Mouse (Mus musculus) embryo, embryonic 11 days (tissue): ENCODE data around the gene Ebf4.
A peak's percentile ranks its signal among the peaks of the same experiment; 100 is the strongest.

Source experiments
- DNase-seq: peaks from one replicate; pipeline ENCODE4 v3.0.0-alpha.2; 2015

Gene Ebf4

GRCm38 (mm10) chr2:130386212-130386611 lies 91.2 kb downstream of the Ebf4 start:
- DNase-seq = no peak

GRCm38 (mm10) chr2:130388796-130389195 lies 93.8 kb downstream of the Ebf4 start:
- no peak for DNase-seq

GRCm38 (mm10) chr2:130390993-130391625 lies 96.1 kb downstream of the Ebf4 start:
- DNase-seq = no peak

GRCm38 (mm10) chr2:130392836-130393235 lies 97.9 kb downstream of the Ebf4 start:
- no peak for DNase-seq

- DNase-seq = no peak
These were observed 100.7 kb downstream of the Ebf4 start for GRCm38 (mm10) chr2:130395696-130396095.

- DNase-seq = peak; percentile 89
These were observed 102.4 kb downstream of the Ebf4 start, which contains the start of gene Cpxm1 for GRCm38 (mm10) chr2:130397186-130397985. Cpxm1 (minus strand) TSS chr2:130397574.

GRCm38 (mm10) chr2:130398091-130398490 lies 103.1 kb downstream of the Ebf4 start:
- peak; percentile 34 for DNase-seq

GRCm38 (mm10) chr2:130400046-130400445 lies 105.1 kb downstream of the Ebf4 start:
- no peak for DNase-seq

- DNase-seq = no peak
These were observed 106.9 kb downstream of the Ebf4 start for GRCm38 (mm10) chr2:130401891-130402290.

- no peak for DNase-seq
These were observed 110.0 kb downstream of the Ebf4 start, which contains the start of the genes Gm28372 and 1700020A23Rik for GRCm38 (mm10) chr2:130404939-130405338. Gm28372 (plus strand) TSS chr2:130405239. 1700020A23Rik (plus strand) TSS chr2:130405259.

- no peak for DNase-seq
These were observed 111.2 kb downstream of the Ebf4 start, which contains the start of gene Tmem239 for GRCm38 (mm10) chr2:130406178-130406577. Tmem239 (plus strand) TSS chr2:130406478.

- peak; percentile 75 for DNase-seq
These were observed 113.2 kb downstream of the Ebf4 start for GRCm38 (mm10) chr2:130408194-130408593.

GRCm38 (mm10) chr2:130411558-130412495 lies 116.9 kb downstream of the Ebf4 start:
- peak; percentile 93 for DNase-seq

GRCm38 (mm10) chr2:130412775-130413174 lies 117.8 kb downstream of the Ebf4 start:
- DNase-seq = no peak

GRCm38 (mm10) chr2:130414094-130414856 lies 119.3 kb downstream of the Ebf4 start:
- DNase-seq = no peak
